Mouse (Mus musculus) liver (tissue): Measurements from ENCODE around the gene Pla2g1b.

Experiments used
- DNase-seq: peaks from one replicate; pipeline ENCODE4 v3.0.0-alpha.2; 2020; ENCODE audit warnings: mixed read lengths

Pla2g1b gene

GRCm38 (mm10) chr5:115447108-115447507, 19.0 kb upstream of the Pla2g1b start:
- DNase-seq: no peak

- DNase-seq: no peak
Observed at GRCm38 (mm10) chr5:115449247-115449646, 16.8 kb upstream of the Pla2g1b start.

DNA sequence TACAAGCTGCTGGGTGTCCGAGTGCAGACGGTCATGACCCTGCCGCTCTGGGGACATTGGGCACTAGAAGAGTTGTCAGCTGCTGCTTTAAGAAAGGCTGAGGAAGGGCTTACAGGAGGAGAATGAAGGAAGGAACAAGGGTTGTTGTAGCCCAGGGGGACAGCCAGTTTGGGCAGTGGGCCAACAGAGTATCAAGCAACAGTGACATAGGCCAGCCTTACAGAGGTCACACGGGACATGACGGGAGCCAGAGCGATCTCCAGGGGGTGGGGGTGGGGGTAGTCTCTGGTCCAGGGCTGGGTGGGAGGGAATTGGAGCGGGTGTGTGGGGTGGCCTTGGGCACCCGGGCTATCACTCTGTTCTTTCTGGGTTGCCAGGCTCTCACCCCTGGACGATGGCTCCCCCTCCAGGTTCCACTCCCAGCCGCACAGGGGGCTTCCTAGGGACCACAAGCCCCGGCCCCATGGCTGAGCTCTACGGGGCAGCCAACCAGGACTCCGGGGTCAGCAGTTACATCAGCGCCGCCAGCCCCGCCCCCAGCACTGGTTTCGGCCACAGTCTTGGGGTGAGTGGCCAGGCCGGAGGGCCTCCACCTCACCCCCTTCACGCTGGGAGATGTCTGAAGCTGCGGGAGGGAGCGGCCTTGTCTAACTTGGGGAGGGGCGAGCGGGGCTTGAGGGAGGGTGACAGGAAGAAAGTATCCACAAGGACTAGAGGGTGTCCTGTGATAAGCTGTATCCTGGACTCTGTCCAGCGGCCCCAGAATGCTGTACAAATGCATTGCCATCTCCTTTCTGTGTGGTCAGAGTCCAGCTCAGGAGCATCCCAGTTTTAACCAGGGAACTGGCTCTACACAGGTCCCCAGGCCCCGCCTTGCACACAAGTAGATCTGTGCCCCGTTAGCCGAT, 15.4 kb upstream of the Pla2g1b start:
- no peak for DNase-seq

DNA sequence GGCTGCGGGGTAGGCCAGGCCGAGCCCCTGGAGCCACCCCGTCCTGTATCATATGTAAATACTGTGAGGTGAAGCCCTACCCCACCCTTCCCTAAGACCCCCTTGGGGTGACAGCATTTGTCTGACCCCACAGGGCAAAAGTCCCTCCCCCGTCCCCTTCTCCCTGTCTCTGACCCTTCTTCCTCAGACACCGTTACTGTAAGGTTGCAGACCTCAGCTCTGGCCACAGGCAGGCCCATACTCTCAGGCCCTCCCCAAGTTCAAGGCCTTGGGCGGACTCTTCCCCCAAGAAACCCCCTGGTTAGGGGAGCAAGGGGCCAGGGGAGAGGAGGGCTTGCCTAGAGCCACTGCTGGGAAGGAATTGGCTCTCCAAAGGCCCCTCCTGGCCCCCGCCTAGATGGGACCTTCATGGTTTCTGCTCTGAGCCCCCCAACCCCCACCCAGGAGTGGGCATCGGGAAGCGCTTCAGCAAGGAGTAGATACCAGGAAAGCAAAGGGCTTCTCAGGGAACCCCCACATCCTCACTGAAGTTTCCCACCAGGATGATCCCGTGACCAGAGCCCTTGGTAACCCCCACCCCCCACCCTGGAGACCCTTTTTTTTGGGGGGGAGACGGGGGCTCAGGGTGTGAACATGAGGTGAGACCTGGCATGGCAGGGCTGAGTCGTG, 11.5 kb upstream of the Pla2g1b start:
- DNase-seq: no peak

DNA sequence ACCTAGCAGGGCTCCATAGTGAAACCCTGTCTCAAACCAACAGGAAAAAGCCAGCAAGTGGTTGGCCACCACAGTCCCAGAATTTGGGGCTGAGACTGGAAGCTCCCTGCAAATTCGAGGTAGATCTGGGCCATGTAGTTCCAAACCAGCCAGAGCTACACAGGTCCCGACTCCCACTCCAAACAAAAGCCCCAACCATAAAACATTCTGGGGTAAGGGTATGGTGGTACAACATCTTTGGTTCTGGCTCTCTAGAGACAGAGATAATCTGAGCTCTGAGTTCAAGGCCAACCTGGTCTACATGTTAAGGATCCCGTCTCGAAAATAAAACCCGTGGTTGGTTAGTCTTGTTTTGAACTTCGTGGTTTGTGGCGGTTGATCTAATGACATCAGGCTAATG, 10.2 kb upstream of the Pla2g1b start:
- no peak for DNase-seq

- DNase-seq: no peak
Observed at GRCm38 (mm10) chr5:115458918-115459317, 7.1 kb upstream of the Pla2g1b start.

- DNase-seq: no peak
Observed at GRCm38 (mm10) chr5:115464408-115465115, 1.5 kb upstream of the Pla2g1b start.

- DNase-seq: no peak
Observed at GRCm38 (mm10) chr5:115469791-115470190, 3.7 kb downstream of the Pla2g1b start.

DNA sequence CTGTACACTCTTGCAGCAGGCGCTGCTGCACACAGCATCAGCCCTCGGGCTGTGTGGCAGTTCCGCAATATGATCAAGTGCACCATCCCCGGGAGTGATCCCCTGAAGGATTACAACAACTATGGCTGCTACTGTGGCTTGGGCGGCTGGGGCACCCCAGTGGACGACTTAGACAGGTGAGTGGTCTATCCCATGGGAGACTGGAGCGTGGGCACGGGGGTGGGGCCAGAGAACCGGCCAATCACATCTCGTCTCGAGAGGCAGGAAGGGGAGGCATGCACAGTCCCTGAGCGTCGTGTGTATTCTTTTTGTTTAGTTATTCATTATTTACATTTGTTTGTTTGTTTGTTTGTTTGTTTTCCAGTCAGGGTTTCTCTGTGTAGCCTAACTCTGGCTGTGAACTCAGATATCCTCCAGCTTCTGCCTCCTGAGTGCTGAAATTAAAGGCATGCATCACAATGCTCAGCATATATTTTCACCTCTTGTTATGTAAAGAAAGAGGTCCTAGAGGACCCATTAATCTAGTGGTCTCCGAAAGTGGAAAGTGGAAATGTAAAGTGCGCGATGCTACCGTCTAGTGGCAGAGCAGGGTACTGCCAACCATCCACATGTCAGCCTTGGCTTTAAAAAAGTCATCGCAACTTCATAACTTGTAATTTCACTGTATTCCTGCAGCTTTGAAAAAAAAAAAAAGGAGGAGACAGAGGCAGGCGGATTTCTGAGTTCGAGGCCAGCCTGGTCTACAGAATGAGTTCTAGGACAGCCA, 4.9 kb downstream of the Pla2g1b start:
- DNase-seq: no peak

GRCm38 (mm10) chr5:115473191-115473590, 7.1 kb downstream of the Pla2g1b start:
- DNase-seq: no peak

DNA sequence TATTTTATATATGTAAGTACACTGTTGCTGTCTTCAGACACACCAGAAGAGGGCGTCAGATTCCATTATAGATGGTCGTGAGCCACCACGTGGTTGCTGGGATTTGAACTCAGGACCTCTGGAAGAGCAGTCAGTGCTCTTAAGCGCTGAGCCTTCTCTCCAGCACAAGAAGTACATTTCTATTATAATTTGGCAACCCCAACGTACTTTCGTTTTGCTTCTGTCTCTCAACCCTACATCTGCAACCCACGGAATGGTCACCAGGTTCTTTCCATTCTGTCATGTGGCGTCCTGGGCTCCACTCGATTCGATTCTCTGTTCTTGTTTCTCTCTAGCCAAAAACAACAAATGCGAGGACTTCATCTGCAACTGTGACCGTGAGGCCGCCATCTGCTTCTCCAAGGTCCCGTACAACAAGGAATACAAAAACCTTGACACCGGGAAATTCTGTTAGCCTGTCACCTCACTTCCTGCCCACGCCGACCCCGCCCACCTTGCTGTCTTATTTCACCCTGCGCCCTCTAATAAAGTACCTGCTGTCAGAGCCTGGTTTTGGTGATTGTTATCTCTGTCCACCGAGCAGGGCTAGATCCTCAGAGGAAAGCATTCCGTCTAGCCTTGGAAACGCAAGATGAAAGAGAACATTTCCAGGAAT, 8.2 kb downstream of the Pla2g1b start:
- no peak for DNase-seq

DNA sequence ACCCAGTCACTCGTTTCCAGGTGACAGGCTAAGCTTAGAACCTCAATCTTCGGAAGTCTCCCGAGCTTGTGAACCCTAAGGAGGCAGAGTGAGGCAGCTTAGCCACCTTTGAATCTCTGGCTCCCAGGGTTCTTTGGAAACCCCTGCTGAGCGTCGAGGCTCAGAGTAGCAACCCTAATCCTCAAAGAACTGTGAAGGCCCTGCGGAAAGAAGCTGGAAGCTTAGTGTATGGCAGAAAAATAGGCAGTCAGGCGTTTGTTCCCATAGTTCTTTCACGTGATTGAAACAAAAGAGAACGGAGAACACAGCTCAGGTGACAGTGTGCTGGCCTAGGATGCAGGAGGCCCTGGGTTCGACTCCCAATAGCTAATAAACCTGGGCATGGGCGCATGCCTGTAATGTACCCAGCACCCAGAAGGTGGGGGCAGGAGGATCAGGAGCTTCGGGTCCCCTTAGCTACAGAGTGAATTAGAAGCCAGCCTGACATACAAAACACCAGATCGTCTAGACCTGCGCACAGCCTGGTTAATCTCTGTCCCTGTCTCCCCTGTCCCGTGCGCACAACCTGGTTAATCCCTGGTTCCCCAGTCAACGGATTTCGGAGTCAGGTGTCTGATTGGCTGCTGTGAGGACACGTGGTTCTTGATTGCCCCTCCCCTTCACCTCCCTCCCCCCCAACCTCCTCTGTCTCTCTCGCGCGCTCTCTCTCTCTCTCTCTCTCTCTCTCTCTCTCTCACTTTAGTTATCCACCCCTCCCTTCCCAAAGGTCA, 9.5 kb downstream of the Pla2g1b start:
- peak; percentile 59 for DNase-seq

GRCm38 (mm10) chr5:115476107-115476727, 10.2 kb downstream of the Pla2g1b start:
- no peak for DNase-seq

DNA sequence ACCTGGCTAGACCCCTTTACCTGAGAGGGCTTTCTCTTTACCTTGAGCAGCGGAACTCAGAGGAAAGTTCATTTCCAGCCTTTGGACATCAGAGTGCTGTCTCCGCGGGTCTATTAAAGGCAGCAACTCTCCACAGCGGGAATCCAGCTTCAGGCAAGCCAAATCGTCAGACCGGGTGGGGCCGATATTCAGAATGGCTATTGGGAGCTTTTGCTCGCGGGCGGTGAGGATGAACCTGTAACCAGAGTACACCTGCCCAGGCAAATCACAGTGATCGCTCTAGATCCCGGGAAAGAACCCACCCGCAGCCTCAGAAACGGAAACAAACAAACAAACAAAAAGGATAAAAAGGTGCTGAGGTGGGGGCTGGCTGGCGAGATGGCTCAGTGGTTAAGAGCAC, 13.5 kb downstream of the Pla2g1b start:
- DNase-seq: no peak

DNA sequence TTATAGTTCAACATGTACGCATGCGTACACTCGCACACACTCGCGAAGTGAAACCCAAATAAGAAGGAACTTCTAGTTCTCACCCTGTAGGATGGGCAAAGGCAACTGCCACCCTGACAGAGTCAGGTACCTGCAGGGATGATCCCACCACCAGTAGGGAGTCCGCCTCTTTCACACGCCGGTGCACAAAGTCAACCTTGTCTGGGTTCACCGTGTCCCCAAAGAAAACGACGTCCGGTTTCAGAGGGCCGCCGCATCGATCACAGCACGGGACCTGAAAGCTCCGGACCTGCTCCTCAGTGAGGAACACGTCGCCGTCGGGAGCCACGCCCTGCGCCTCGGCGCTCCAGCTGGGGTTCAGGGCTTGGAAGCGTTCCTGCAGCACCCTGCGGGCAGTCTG, 14.0 kb downstream of the Pla2g1b start:
- DNase-seq: no peak

DNA sequence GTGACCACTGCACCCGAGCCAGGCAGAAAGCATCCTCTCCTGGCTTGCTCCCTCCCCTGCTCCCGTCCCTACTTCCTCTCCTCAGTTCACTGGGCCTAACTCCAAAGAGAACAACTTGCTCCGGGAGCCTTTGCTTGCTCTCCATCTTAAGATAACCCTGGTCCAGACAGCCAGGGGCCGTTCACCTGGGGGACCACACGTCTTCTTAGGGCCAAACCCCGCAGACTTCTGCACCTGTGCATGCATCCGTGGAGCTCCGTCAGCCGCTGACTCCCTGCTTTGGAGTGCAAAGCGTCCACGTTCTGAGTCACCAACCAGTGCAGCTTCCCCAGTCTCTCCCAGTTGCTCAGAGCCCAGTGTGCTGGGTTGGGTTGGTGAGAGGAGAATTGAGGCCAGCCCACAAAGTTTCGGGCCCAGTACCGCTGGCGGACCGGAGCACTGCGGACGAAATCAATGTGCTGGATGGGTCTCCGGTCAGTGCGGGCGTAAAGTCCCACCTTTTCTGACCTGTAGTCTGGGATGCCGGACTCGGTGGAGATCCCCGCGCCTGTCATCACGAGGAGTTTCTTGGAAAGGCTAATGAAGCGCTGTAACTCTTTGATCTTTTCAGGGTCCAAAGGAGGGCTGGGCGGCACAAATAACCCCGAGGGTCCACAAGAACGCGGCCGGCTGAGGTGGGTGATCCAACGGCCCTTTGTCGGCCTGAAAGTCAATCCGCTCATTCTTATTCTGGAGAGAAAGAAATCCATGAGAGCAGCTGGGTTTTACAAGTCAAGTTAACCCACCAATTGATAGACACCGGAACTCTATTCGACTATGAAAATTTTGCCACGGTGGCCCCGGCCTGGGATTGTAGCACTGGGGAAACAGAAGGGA, 16.6 kb downstream of the Pla2g1b start:
- no peak for DNase-seq

DNA sequence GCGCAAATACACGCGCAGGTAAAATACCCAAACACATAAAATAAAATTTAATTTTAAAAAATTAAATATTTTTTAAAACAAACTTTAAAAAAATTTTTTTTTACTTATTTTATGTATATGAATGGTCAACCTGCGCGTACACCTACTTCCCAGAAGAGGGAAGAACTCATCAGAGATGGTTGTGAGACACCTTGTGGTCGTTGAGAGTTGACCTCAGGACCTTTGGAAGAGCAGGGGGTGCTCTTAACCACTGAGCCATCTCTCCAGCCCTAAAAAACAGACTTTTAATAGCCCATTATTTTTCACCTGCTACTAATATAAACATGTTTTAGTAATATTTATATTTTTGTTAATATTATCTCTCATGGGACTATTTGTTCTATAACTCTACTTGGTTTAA, 17.3 kb downstream of the Pla2g1b start:
- DNase-seq: no peak

- DNase-seq: peak; percentile 84
Observed at GRCm38 (mm10) chr5:115483947-115484920, 18.2 kb downstream of the Pla2g1b start, which contains the start of gene Sirt4. Sirt4 (minus strand) TSS chr5:115484725.

GRCm38 (mm10) chr5:115484996-115485395, 18.9 kb downstream of the Pla2g1b start:
- no peak for DNase-seq
